Mouse (Mus musculus) heart, embryonic 12.5 days (tissue): ENCODE results near the gene Tmem52. TPM values are rescaled to one million over a fixed set of nuclear protein-coding genes. Genes with fewer than 3 reads are reported as not detected.
A peak's percentile ranks its signal among the peaks of the same experiment; 100 is the strongest.

Experiments
- ATAC-seq: fragments of 200-750 bp; cut with Nextera tagmentation; 2 replicates; pipeline ENCODE4 v1.8.0; 2017; ENCODE audit warnings: moderate TSS enrichment, moderate library complexity; ENCODE audit not compliant: insufficient number of reproducible peaks, low FRiP score
- H3K27ac ChIP-seq: fragments of 300-500 bp; sonication (generic); 2 replicates; pipeline ENCODE4 v1.5.1; 2016; ENCODE audit warnings: mild to moderate bottlenecking, moderate library complexity; ENCODE audit not compliant: poor library complexity, severe bottlenecking
- H3K27me3 ChIP-seq: fragments of 300-500 bp; sonication (generic); replicated peaks from 2 replicates; pipeline ENCODE4 v1.6.1; 2016; ENCODE audit warnings: mild to moderate bottlenecking, moderate library complexity
- H3K36me3 ChIP-seq: fragments of 300-500 bp; sonication (generic); 2 replicates; pipeline ENCODE4 v1.6.1; 2016; ENCODE audit warnings: mild to moderate bottlenecking, moderate library complexity
- H3K4me1 ChIP-seq: fragments of 300-500 bp; sonication (generic); replicated peaks from 2 replicates; pipeline ENCODE4 v1.6.1; 2016; ENCODE audit warnings: mild to moderate bottlenecking
- H3K4me2 ChIP-seq: fragments of 300-500 bp; sonication (generic); 2 replicates; pipeline ENCODE4 v1.6.1; 2016; ENCODE audit warnings: mild to moderate bottlenecking, moderate library complexity
- H3K4me3 ChIP-seq: fragments of 300-500 bp; sonication (generic); 2 replicates; pipeline ENCODE4 v1.5.1; 2016; ENCODE audit warnings: mild to moderate bottlenecking
- H3K9ac ChIP-seq: fragments of 300-500 bp; sonication (generic); 2 replicates; pipeline ENCODE4 v1.6.1; 2016; ENCODE audit warnings: mild to moderate bottlenecking, moderate library complexity
- H3K9me3 ChIP-seq: fragments of 300-500 bp; sonication (generic); replicated peaks from 2 replicates; pipeline ENCODE4 v1.6.1; 2016; ENCODE audit warnings: mild to moderate bottlenecking, moderate library complexity
- WGBS: fragments of 180-500 bp; shearing (Covaris S2); methylation state at CpG from one replicate; pipeline ENCODE4 v1.1.7; 2016; 5-methylcytosine and 5-hydroxymethylcytosine counted together
- polyA plus RNA-seq: library from polyadenylated mRNA; unstranded; fragments of >200 nt; fragmentation: Nextera tagmentation; extraction: Ambion mirVana; gene quantifications from 2 replicates; pipeline ENCODE4 v1.2.1, GENCODE M21; 2016

The Tmem52 gene
- polyA plus RNA-seq, 1 experiment from 2014 or later = not detected

DNA sequence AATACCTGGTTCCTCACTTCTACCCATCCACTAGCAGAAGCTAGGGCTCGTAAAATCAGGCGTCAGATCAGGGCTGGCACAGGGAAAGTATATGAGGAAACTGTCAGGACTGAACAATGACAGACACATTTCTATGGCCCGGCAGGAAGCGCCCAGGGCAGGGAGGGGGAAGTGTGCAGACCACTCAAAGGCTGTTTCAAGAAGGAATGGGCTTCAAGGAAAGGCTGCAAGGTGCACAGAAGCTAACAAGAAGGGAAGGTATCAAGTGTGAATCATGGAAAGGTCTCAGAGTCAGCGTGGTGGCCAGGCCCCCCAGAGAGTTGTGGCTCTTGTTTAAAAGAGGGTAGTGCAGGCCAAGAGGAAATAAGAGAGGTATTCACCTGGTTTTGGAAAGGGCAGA lies 21.5 kb downstream of the Tmem52 start:
- Histone ChIP-seq H3K27me3 (no peaks in the 10 kb centered on the region), H3K4me2 (peak overlapping the region; percentile 83), H3K9ac (peak overlapping the region; percentile 100), H3K4me1 (peaks cover 66% of the 10 kb centered on the region), H3K36me3 (no peaks in the 10 kb centered on the region), H3K9me3 (no peaks in the 10 kb centered on the region), H3K4me3 (peak overlapping the region; percentile 96), H3K27ac (peak overlapping the region; percentile 90)
- 32% methylated on average over 5 of the region's 5 CpGs for WGBS
- ATAC-seq = no peak

DNA sequence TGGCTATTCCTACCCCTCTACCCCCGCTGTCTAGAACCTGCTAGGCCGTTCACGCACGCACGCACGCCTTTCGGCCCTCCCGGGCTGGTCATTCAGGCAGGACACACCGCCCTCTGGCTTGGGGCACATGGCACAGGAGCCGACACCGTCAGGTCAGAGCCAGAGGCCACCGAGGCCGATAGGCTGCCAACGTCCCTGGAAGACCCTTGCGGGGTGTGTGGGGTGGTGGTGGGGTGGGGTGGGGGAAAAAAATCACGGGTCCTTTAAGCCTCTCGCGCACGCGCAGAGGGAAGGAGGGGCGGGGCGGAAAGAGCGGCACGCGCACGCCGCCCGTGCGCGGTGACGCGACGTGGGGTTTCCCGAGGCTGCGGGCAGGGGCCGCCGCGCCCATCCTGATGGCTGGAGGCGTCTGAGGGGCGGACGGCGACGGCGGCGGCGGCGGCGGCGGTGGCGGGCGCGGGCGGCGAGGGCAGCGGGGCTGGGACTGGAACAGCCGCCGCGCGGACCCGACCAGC lies 22.1 kb downstream of the Tmem52 start, which contains the start of gene Gnb1:
Gene Gnb1, plus strand, starts transcription at position 372 of the 515 bp plus-strand sequence.
- Histone ChIP-seq H3K36me3 (no peaks in the 10 kb centered on the region), H3K4me1 (peaks cover 67% of the 10 kb centered on the region), H3K27ac (peak within 1 kb of the TSS; percentile 90), H3K9me3 (no peaks in the 10 kb centered on the region), H3K9ac (peak within 1 kb of the TSS; percentile 100), H3K4me3 (peak within 1 kb of the TSS; percentile 96), H3K4me2 (peak within 1 kb of the TSS; percentile 83), H3K27me3 (no peaks in the 10 kb centered on the region)
- peak; percentile 85 for ATAC-seq
- WGBS = under 1% methylated on average over 41 of the region's 60 CpGs

- H3K4me1 ChIP-seq = peaks cover 66% of the 10 kb centered on the region
- peak; percentile 51 for ATAC-seq
Observed at GRCm38 (mm10) chr4:155491529-155492130, 22.7 kb downstream of the Tmem52 start.

DNA sequence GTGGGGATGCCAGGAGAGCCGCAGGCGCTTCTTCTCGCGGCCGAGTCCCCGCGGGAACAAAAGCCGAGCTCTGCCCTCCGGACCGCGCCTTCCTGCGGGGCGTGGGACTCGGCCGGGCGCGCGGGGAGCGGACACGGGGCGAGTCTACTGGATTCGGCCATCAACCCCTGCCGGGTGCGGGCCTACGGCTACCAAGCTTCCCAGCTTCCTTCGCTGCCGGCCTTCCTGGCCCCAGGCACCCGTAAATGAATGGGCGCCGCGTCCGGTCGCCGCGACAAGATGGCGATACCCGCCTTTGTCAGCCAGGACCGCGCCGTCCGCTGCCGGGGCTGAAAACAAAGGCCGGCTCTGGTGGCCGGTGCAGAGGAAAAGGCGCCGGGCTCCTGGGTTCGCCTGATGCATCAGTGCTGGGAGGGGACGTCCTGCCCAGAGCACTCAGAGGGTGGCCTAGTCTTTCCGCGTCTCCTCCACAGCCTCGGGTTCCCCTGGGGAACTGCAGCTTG lies 23.3 kb downstream of the Tmem52 start:
- Histone ChIP-seq H3K4me1 (peaks cover 61% of the 10 kb centered on the region), H3K4me3 (peak overlapping the region; percentile 96), H3K27ac (peak overlapping the region; percentile 90), H3K27me3 (no peaks in the 10 kb centered on the region), H3K4me2 (peak overlapping the region; percentile 83), H3K9me3 (no peaks in the 10 kb centered on the region), H3K9ac (peak overlapping the region; percentile 100), H3K36me3 (0 out of 2 replicates have a peak, but pooled peaks cover 3% of the 10 kb centered on the region)
- WGBS = under 1% methylated on average over 51 of the region's 51 CpGs
- ATAC-seq = no peak

More at GRCm38 (mm10) chr4:155491529-155492130, 22.7 kb downstream of the Tmem52 start:
- Histone ChIP-seq H3K36me3 (0 out of 2 replicates have a peak, but pooled peaks cover 3% of the 10 kb centered on the region), H3K27ac (peak overlapping the region; percentile 90), H3K27me3 (no peaks in the 10 kb centered on the region), H3K4me2 (peak overlapping the region; percentile 83), H3K4me3 (peak overlapping the region; percentile 96), H3K9me3 (no peaks in the 10 kb centered on the region), H3K9ac (peak overlapping the region; percentile 100)
- WGBS = under 1% methylated on average over 47 of the region's 54 CpGs

- WGBS = 58% methylated on average over 4 of the region's 4 CpGs
- peak overlapping the region; percentile 73; the same call in 1 of the 2 replicates for H3K4me2 ChIP-seq
Observed at GRCm38 (mm10) chr4:155494891-155495290, 26.0 kb downstream of the Tmem52 start.

GRCm38 (mm10) chr4:155497963-155498362 lies 29.0 kb downstream of the Tmem52 start:
- no peak overlapping the region for H3K9ac ChIP-seq
- H3K36me3 ChIP-seq = 0 out of 2 replicates have a peak, but pooled peaks cover 3% of the 10 kb centered on the region
- no peaks in the 10 kb centered on the region for H3K9me3 ChIP-seq
- 69% methylated on average over 3 of the region's 3 CpGs for WGBS
- H3K4me3 ChIP-seq = no peak overlapping the region
- H3K4me1 ChIP-seq = peaks cover 32% of the 10 kb centered on the region
- no peak for ATAC-seq
- no peak overlapping the region for H3K27ac ChIP-seq
- H3K4me2 ChIP-seq = no peak overlapping the region
- no peaks in the 10 kb centered on the region for H3K27me3 ChIP-seq

More at GRCm38 (mm10) chr4:155494891-155495290, 26.0 kb downstream of the Tmem52 start:
- Histone ChIP-seq H3K4me3 (no peak overlapping the region), H3K9ac (no peak overlapping the region), H3K9me3 (no peaks in the 10 kb centered on the region), H3K27me3 (no peaks in the 10 kb centered on the region), H3K27ac (no peak overlapping the region), H3K36me3 (0 out of 2 replicates have a peak, but pooled peaks cover 3% of the 10 kb centered on the region), H3K4me1 (peaks cover 34% of the 10 kb centered on the region)
- no peak for ATAC-seq

GRCm38 (mm10) chr4:155501126-155501525 lies 32.2 kb downstream of the Tmem52 start:
- 0 out of 2 replicates have a peak, but pooled peaks cover 8% of the 10 kb centered on the region for H3K36me3 ChIP-seq
- peaks cover 30% of the 10 kb centered on the region for H3K4me1 ChIP-seq
- H3K4me3 ChIP-seq = no peak overlapping the region
- H3K27me3 ChIP-seq = no peaks in the 10 kb centered on the region
- no peaks in the 10 kb centered on the region for H3K9me3 ChIP-seq
- no peak overlapping the region for H3K27ac ChIP-seq
- ATAC-seq = no peak
- H3K4me2 ChIP-seq = no peak overlapping the region
- 75% methylated on average over 2 of the region's 2 CpGs for WGBS
- no peak overlapping the region for H3K9ac ChIP-seq

- no peaks in the 10 kb centered on the region for H3K9me3 ChIP-seq
- peaks cover 33% of the 10 kb centered on the region for H3K4me1 ChIP-seq
- no peak overlapping the region for H3K4me3 ChIP-seq
- no peak overlapping the region for H3K4me2 ChIP-seq
- H3K27me3 ChIP-seq = no peaks in the 10 kb centered on the region
- no peak for ATAC-seq
- 0 out of 2 replicates have a peak, but pooled peaks cover 5% of the 10 kb centered on the region for H3K36me3 ChIP-seq
- no peak overlapping the region for H3K9ac ChIP-seq
- WGBS = 72% methylated on average over 8 of the region's 8 CpGs
- H3K27ac ChIP-seq = no peak overlapping the region
Observed at GRCm38 (mm10) chr4:155505067-155505466, 36.2 kb downstream of the Tmem52 start.

- H3K27me3 ChIP-seq = no peaks in the 10 kb centered on the region
- H3K4me3 ChIP-seq = no peak overlapping the region
- 78% methylated on average over 5 of the region's 5 CpGs for WGBS
- H3K27ac ChIP-seq = no peak overlapping the region
- H3K9me3 ChIP-seq = no peaks in the 10 kb centered on the region
- H3K4me2 ChIP-seq = no peak overlapping the region
- no peak for ATAC-seq
- no peak overlapping the region for H3K9ac ChIP-seq
- peaks cover 36% of the 10 kb centered on the region for H3K4me1 ChIP-seq
- 0 out of 2 replicates have a peak, but pooled peaks cover 5% of the 10 kb centered on the region for H3K36me3 ChIP-seq
Observed at GRCm38 (mm10) chr4:155505671-155506295, 36.9 kb downstream of the Tmem52 start.

- WGBS = 87% methylated on average over 4 of the region's 4 CpGs
- H3K36me3 ChIP-seq = 0 out of 2 replicates have a peak, but pooled peaks cover 5% of the 10 kb centered on the region
- no peak overlapping the region for H3K4me3 ChIP-seq
- no peak for ATAC-seq
- no peak overlapping the region for H3K27ac ChIP-seq
- no peak overlapping the region for H3K9ac ChIP-seq
- H3K4me1 ChIP-seq = peaks cover 25% of the 10 kb centered on the region
- no peaks in the 10 kb centered on the region for H3K9me3 ChIP-seq
- H3K27me3 ChIP-seq = no peaks in the 10 kb centered on the region
- H3K4me2 ChIP-seq = no peak overlapping the region
Observed at GRCm38 (mm10) chr4:155508614-155509013, 39.7 kb downstream of the Tmem52 start.

- Histone ChIP-seq H3K4me2 (no peak overlapping the region), H3K4me3 (no peak overlapping the region), H3K27ac (no peak overlapping the region), H3K27me3 (no peaks in the 10 kb centered on the region), H3K9me3 (no peaks in the 10 kb centered on the region), H3K4me1 (peaks cover 9% of the 10 kb centered on the region), H3K9ac (no peak overlapping the region), H3K36me3 (0 out of 2 replicates have a peak, but pooled peaks cover 2% of the 10 kb centered on the region)
- 87% methylated on average over 1 of the region's 1 CpGs for WGBS
- ATAC-seq = no peak
Observed at GRCm38 (mm10) chr4:155510981-155511380, 42.1 kb downstream of the Tmem52 start.
